9 mouse cellular contexts compared by ENCODE assay signal in the genomic region with DNA sequence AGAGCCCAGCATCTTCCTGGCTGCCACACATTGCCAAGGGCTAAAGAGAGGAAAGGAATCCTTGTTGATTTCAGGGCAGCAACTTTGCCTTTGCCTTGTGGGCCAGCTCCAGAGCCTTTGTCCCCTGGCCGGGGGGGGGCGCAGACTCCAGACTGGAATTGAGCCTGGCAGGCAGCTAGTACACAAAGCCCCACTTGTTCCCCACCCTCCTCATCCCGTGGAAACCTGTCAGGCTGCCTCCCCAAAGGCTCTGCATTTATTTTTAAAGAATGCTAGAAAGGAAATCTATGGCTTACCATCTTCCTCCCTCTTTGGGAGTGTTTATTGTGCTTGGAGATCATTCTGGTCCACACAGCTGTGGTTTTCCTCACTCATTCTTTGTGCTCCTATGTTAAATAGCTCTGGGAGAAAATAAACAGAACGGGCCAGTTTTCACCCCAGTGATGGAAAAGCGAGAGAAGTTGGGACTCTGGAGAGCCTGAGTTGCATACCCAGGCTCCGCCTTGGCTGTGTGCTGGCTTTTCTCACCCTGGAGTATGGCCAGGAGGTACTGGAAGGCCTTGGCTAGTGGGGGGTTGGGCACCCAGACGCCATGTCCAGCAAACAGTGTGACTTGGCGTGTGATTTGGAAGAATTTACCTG. TPM values are rescaled to one million over a fixed set of nuclear protein-coding genes. Genes with fewer than 3 reads are reported as not detected.
DNase-seq lines count a peak whose midpoint lies in the region; ATAC-seq and TF ChIP-seq lines count a peak whose summit lies in the region.
"Had no signal": no experiment of that assay in that cellular context is flagged by ENCODE, and none has a peak within 500 bp of the region (broad histone marks: within the 10 kb centered on the region; RNA-seq: fewer than 3 reads in every experiment).

No protein-coding gene starts in this region.

- DNase-seq in adrenal gland, postnatal 14 days, result peak; percentile 58
- no peak for DNase-seq in adrenal gland, postnatal 4 days (ENCODE audit: low spot score in 2 of 2)
- peak; percentile 65 for DNase-seq in forebrain, embryonic 11.5 days (ENCODE audit: low spot score)
- no peak for DNase-seq in spleen, adult 12 weeks (ENCODE audit: low spot score)
- no peak for DNase-seq in ovary, postnatal 14 days (ENCODE audit: low spot score)

- H3K27me3 ChIP-seq in ES-Bruce4 (ENCODE audit: control insufficient read depth, insufficient read depth, low read length, poor library complexity, severe bottlenecking), result no peaks in the 10 kb centered on the region
- no peaks in the 10 kb centered on the region for H3K27me3 ChIP-seq in forebrain, embryonic 11.5 days (ENCODE audit: control insufficient read depth, insufficient read depth, low read length)
- H3K27me3 ChIP-seq in limb, embryonic 13.5 days, result no peaks in the 10 kb centered on the region
- no peaks in the 10 kb centered on the region for H3K27me3 ChIP-seq in neural tube, embryonic 15.5 days (replicated peaks)

- H3K4me3 ChIP-seq in ES-Bruce4 (ENCODE audit: low read depth, low read length), result no peak overlapping the region
- H3K4me3 ChIP-seq in forebrain, embryonic 11.5 days (ENCODE audit: low read depth, low read length), result no peak overlapping the region
- no peak overlapping the region for H3K4me3 ChIP-seq in limb, embryonic 13.5 days
- no peak overlapping the region for H3K4me3 ChIP-seq in neural tube, embryonic 15.5 days (replicated peaks)
- H3K4me3 ChIP-seq: left cerebral cortex, adult 2 months had no signal

- peak; percentile 42 for ATAC-seq in forebrain, embryonic 11.5 days (replicated peaks; ENCODE audit: low FRiP score)
- ATAC-seq in limb, embryonic 13.5 days (ENCODE audit: low FRiP score, low read depth), result peak; percentile 48
- peak; percentile 64 for ATAC-seq in neural tube, embryonic 15.5 days (ENCODE audit: low FRiP score)

- H3K4me1 ChIP-seq in ES-Bruce4 (ENCODE audit: control insufficient read depth, insufficient read depth, low read length), result peaks cover 5% of the 10 kb centered on the region
- H3K4me1 ChIP-seq in forebrain, embryonic 11.5 days (replicated peaks; ENCODE audit: control insufficient read depth, insufficient read depth, low read length), result no peaks in the 10 kb centered on the region; the same call in 1 of the 2 replicates
- H3K4me1 ChIP-seq in limb, embryonic 13.5 days, result peaks cover 55% of the 10 kb centered on the region
- peaks cover 20% of the 10 kb centered on the region; the same call in 1 of the 2 replicates for H3K4me1 ChIP-seq in neural tube, embryonic 15.5 days

- WGBS in forebrain, embryonic 11.5 days, result 51% methylated on average over 8 of the region's 8 CpGs
- 28% methylated on average over 8 of the region's 8 CpGs for whole genome bisulfite sequencing in limb, embryonic 13.5 days
- 31% methylated on average over 8 of the region's 8 CpGs for WGBS in neural tube, embryonic 15.5 days

- H3K9ac ChIP-seq in ES-Bruce4 (ENCODE audit: low read depth, poor library complexity, severe bottlenecking), result no peak overlapping the region
- no peak overlapping the region for H3K9ac ChIP-seq in forebrain, embryonic 11.5 days (ENCODE audit: low read length)
- 0 out of 2 replicates have a peak overlapping the region, but pooled peaks have one; percentile 25 for H3K9ac ChIP-seq in limb, embryonic 13.5 days
- H3K9ac ChIP-seq in neural tube, embryonic 15.5 days (replicated peaks), result no peak overlapping the region

- no peaks in the 10 kb centered on the region for H3K9me3 ChIP-seq in ES-Bruce4 (replicated peaks; ENCODE audit: control insufficient read depth, insufficient read depth, low read length, poor library complexity, severe bottlenecking)
- H3K9me3 ChIP-seq in forebrain, embryonic 11.5 days (ENCODE audit: control insufficient read depth, low read length), result no peaks in the 10 kb centered on the region
- H3K9me3 ChIP-seq in limb, embryonic 13.5 days, result 0 out of 2 replicates have a peak, but pooled peaks cover 5% of the 10 kb centered on the region
- H3K9me3 ChIP-seq in neural tube, embryonic 15.5 days (replicated peaks), result no peaks in the 10 kb centered on the region

- no peak for TF ChIP-seq POLR2A in ES-Bruce4 (IDR thresholded peaks at IDR 0.05; ENCODE audit: insufficient read depth, low read length)

- no peak for TF ChIP-seq CTCF in ES-Bruce4 (IDR thresholded peaks at IDR 0.05; ENCODE audit: low read depth, low read length)

- peak overlapping the region; percentile 7; the same call in 1 of the 2 replicates for H3K27ac ChIP-seq in ES-Bruce4 (ENCODE audit: insufficient read depth, low read length)
- H3K27ac ChIP-seq in forebrain, embryonic 11.5 days (ENCODE audit: low read depth, low read length), result peak overlapping the region; percentile 25; the same call in 1 of the 2 replicates
- H3K27ac ChIP-seq in limb, embryonic 13.5 days, result peak overlapping the region; percentile 89
- peak overlapping the region; percentile 71 for H3K27ac ChIP-seq in neural tube, embryonic 15.5 days (replicated peaks)
- H3K27ac ChIP-seq: left cerebral cortex, adult 2 months had no signal

- H3K4me2 ChIP-seq in forebrain, embryonic 11.5 days (ENCODE audit: low read depth, low read length, severe bottlenecking), result no peak overlapping the region
- peak overlapping the region; percentile 16; the same call in 1 of the 2 replicates for H3K4me2 ChIP-seq in limb, embryonic 13.5 days (replicated peaks)
- H3K4me2 ChIP-seq in neural tube, embryonic 15.5 days, result no peak overlapping the region

- TF ChIP-seq EP300 in ES-Bruce4 (IDR thresholded peaks at IDR 0.05; ENCODE audit: insufficient read depth, low read depth, low read length), result no peak

- no peaks in the 10 kb centered on the region for H3K36me3 ChIP-seq in ES-Bruce4 (ENCODE audit: control insufficient read depth, insufficient read depth, low read length, poor library complexity, severe bottlenecking)
- no peaks in the 10 kb centered on the region for H3K36me3 ChIP-seq in forebrain, embryonic 11.5 days (ENCODE audit: control insufficient read depth, insufficient read depth, low read length)
- no peaks in the 10 kb centered on the region for H3K36me3 ChIP-seq in limb, embryonic 13.5 days
- no peaks in the 10 kb centered on the region for H3K36me3 ChIP-seq in neural tube, embryonic 15.5 days

RNA-seq across cellular contexts. Expression of a gene that starts 41.2 kb away (rescaled TPM):
- total RNA-seq in adrenal gland, postnatal 14 days (2021), result 14.6 and 18.6 TPM in 2 replicates
- 10 to 100 TPM; 19.6 to 20.8 TPM for total RNA-seq in adrenal gland, postnatal 4 days (2021)
- 1.9 and 2.5 TPM in 2 replicates for polyA plus RNA-seq in ES-Bruce4 (2011; ENCODE audit: insufficient read depth, insufficient read length, low read depth, missing spikeins)
- 6.6 and 7.4 TPM in 2 replicates for polyA plus RNA-seq in forebrain, embryonic 11.5 days (2014; fragmentation: Nextera tagmentation; extraction: Ambion mirVana)
- 25.7 and 29.3 TPM in 2 replicates for polyA plus RNA-seq in limb, embryonic 13.5 days (2015; fragmentation: Nextera tagmentation; extraction: Ambion mirVana)
- 5.3 and 5.6 TPM in 2 replicates for polyA plus RNA-seq in neural tube, embryonic 15.5 days (2015; fragmentation: Nextera tagmentation; extraction: Ambion mirVana)

Comparison
In these comparisons a context has a peak if more than half of its experiments do, and no peak if none do; other contexts are left out.
1. DNase-seq: peak in adrenal gland, postnatal 14 days (single experiment) and forebrain, embryonic 11.5 days (single experiment); none in adrenal gland, postnatal 4 days (0 of 2), spleen, adult 12 weeks (single experiment) and ovary, postnatal 14 days (single experiment).
2. H3K27ac ChIP-seq: peak in every context shown above with its lines; median percentile 89 in limb, embryonic 13.5 days; 71 in neural tube, embryonic 15.5 days; 25 in forebrain, embryonic 11.5 days; 7 in ES-Bruce4.
3. Peak in every context shown above with its lines, with median percentiles within 50 percentile points of each other: ATAC-seq.